Mouse (Mus musculus) retina, embryonic 14.5 days (tissue): ENCODE results near the gene Olfr985.

Source experiments
- DNase-seq: peaks from one replicate; pipeline ENCODE4 v3.0.0-alpha.2; 2015; ENCODE audit warnings: low spot score

Olfr985 gene

DNA sequence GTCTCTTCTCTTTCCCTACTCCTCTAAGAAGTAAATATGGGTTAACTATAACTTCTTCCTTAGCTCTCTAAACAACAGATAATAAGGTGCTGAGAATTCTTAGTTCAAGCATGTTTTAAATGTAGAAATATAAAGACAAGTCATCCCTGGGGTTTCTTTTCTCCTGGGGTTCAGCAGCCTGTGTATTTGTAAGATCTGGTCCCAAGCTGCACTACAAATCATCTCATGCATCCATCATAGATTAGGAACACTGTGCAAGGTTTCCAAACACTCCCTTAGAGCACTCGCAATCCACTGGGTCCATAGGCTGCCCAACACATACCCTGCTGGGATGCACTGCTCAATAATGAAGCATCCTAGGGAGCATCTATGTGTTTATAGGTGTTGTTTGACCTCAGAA is at the start of gene Olfr985:
Gene Olfr985 (minus strand): TSS at position 101 of the 400 bp plus-strand sequence.
- DNase-seq, result no peak

DNA sequence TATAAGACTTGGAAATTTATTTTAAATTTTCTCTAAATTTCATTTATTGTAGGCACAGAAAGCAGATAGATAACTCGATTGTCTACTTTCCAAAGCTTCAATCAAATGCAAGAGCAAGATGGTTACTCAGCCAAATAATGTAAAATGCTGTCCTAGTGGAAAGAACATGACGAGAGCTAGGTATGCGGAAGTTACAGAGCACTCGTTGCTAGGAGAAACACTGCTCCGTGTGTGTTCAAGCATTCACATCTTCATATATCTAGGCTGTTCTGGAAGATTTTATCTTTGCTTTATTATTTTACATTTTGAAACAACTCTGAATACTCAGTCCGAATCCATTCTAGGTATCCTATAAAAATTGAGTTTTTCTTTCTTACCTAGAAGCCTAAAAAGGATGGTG is 47.0 kb upstream of the Olfr985 start:
- DNase-seq, result no peak

DNA sequence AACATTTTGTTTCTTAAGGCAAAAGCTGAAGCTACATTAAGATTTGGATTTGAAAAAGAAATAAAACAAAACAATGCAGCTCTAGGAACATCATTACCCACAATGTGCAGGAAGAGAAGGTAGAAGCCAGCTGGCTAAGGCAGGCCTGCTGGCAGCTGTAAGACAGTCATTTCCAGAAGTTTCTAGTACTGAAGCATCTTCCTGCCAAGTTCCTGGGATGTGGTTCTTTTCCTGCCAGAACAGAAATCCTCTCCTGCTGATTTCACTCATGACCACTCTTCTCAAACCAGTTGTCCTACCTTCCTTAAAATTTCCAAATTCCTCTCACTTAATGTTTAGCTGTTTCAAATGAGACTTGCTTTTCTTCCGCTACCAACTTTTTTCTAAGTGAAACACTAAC is 36.5 kb upstream of the Olfr985 start:
- DNase-seq, result no peak

DNA sequence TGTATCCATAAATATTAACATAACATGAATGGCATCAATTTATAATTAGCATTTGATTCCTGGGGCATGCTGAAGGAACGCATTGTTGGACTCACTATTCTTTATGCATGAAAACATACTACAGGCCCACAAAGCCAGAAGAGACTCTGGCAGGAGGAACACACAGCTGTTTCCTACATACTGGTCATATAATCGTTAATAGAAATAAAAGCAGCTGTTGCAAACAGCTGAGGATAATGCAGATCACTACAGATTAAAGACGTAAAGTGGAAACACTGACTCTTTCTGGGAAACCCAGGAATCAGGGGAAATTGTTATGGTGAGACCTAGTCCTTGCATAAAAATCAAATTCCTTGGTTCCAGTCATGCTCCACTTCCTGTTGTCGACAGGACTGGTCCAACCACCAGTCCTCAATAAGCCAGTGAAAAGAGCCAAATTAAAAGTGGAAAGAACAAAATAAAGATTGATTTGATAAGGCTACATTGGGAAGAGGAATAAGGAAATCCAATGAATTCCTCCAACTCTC is 25.2 kb upstream of the Olfr985 start:
- DNase-seq, result no peak

DNA sequence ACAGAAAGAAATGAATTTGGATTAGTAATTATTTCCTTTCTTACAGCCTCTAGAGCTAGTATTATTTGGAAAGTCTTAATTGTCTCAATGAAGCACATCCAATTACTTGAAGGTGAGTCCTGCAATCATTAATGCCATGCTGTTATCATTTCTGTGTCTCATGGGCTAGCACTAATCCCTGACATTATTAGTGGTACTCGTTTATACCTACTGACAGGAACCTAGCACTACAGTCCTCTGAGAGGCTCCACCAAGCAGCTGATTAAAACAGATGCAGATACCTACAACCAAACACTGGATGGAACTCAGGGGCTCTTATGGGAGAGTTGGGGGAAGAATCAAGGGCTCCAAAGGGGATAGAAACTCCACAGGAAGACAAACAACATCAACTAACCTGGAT is 11.6 kb upstream of the Olfr985 start:
- DNase-seq, result no peak

DNA sequence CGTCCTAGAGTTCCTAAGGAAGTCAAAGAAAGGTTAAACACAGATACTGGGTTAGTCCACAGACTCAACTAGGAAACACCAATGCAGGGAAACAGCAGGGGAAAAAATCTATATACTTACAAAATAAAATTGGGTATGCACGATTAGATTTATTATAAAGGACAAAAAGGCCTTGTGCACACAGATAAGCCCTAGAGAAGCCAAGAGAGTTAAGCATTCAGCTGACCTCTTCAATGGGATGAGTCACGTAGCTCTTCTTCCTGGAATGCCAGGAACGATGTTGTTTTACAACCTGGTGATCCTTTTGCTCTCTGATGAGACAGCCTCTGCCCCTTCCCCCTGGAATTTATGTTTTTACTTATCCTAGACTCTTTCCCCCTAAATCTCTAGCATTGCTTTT is 9.5 kb upstream of the Olfr985 start:
- no peak for DNase-seq

DNA sequence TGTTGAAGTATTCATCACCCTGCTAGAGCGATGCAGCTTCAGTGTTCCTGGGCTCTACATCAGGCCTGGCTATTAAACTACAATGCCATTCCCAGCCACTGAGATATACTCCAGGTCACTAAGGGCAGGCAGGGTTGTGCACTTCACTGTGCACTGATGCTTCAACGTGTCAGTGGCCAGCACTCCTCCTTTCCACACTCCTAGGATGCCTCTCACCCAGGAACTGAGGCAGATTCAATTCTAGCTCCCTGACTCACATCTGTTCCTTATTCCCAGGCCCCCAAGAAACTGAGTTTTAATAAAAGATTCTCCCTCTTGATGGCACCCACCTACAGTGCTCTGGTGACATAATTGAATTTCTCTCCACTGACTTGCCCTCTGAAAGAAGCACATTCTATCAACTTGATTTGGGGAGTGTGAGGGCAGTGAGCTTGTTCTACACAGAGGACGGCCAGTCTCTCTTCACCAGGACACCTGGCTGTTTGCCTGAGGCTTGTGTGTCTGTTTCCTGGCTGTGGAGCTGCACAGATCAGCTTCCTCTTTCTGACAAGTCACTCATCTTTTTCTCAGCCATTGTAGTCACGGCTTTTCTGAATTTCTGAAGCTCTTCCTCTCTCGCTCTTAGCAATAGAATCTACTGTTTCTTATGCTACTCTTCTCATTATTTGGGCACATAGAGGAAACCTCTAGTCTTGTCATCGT is 7.2 kb upstream of the Olfr985 start:
- no peak for DNase-seq

DNA sequence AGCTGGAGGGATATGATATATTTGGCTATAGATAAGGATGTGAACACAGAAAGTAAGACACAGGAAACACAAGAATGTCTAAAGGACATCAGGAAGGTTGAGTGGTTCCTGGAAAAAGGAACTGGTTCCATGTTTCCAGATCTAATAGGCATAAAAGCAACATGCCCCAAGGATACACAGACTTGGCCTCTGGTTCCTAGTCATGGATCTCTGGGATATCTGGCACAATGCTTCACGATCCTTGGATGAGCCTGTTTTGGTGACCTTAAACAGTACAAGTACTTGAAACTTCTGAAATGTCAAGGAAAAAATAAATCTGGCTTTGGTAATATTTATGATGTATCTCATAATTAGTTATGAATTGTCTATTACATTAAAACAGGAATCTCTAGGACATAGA is 572 bp upstream of the Olfr985 start:
- no peak for DNase-seq

DNA sequence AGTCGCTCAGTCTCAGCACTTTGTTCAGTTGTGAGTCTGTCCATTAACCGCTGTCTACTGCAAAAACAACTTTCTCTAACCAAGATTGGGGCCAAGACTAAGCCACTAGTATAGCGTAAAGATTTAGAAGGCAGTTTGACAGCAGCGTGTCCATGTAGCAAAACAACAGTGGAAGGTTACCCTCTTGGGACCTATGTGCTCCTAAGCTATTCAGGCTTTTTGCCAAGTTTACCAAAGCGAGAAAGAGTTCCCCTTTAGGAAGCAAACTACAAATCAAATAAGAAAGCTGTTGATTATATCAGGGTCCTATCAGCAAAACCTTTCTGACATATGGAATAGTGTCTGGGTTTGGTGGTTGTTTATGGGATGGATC is 12.7 kb downstream of the Olfr985 start:
- peak; percentile 33 for DNase-seq

DNA sequence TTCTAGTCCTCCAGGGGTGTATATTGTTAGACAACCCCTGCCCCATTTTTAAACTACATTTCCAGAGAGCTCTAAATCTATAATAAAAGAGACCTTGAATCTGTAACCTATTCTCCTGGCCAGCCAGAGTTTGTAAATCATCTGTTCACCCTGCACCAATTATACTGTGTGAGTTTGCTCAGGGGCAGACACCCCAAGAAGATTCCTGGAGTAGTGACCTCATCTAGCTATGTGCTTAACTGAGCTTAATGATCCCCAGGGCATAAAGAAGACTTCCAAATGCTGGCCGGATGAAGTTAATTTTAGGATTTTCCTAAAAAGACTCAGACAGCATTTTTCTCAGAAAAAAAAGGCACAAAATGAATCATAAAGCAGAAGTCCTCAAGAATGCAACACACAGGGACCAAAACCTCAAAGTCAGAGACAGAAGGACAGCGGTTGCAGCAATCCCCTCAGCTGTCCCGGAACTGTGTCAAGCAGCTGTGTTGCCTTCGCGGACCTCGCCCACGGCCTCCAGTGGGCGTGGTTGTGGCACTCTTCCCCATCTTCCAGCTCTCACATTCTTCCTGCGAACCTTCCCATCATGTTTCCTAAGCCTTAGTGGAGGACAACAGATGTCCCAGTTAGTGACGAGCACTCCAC is 13.2 kb downstream of the Olfr985 start:
- DNase-seq, result no peak

DNA sequence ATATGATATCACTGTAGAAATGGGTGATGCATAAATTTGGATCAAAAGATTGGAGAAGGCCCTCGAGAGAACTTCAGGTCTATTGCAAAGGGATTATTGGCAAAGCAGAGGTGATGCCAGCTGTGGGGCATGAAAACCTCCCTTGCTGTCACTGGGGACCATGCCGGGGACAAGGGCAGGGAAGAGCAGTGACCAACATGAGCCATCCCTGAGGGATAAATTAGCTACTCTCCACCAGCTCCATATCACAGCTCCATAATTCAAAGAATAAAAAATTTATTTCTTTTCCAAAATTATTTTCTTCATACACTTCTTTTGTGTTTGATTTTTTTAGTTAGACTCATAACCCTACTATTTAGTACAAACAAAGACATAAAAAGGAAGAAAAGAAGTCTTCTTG is 15.9 kb downstream of the Olfr985 start, which contains the start of gene Olfr984:
Gene Olfr984 (minus strand): TSS at position 101 of the 400 bp plus-strand sequence.
- no peak for DNase-seq

DNA sequence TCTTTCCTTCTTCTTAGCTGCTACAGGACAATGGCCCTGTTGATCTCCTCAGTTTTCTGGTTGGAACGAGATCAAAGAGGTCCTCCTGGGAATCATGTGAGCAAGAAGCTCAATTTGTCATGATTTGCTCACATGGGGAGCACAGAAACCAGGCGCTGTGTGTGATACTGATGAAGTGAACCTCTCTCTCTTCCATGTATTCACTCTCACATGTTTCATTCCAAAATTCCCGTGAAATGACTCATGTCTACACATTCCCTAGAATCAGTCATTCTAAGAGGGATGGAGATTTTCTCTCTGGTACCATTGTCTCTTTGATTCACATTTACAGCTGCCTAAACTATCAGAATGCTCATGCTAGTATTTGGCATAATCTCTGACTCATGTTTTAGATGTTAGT is 35.2 kb downstream of the Olfr985 start:
- DNase-seq, result no peak

DNA sequence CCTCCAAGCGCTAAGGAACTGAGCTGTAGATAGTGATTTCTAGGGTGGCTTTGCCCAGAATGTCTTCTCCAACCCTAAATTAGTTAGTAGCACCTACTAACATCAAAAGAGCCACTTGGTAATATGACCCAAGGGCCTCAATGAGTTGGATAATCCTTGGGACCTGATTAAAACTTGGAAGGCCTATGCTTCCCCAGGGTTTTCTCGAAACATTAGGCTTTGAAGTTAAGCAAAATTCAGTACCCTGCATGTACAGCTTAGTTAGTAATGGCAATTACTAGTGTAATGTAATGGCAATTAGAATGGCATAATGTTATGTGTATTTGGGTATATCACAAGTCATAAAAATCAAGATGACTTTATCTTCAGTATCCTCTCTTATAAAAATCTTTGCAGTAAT is 36.5 kb downstream of the Olfr985 start, which contains the start of gene Olfr983:
Gene Olfr983 (minus strand): TSS at position 101 of the 400 bp plus-strand sequence.
- no peak for DNase-seq
